In genomic region chr1:90656492-90657245, GRCm38 (mm10) we compare ENCODE assay signal across 12 mouse cellular contexts. TPM values are rescaled to one million over a fixed set of nuclear protein-coding genes. Genes with fewer than 3 reads are reported as not detected.
DNase-seq lines count a peak whose midpoint lies in the region; ATAC-seq and TF ChIP-seq lines count a peak whose summit lies in the region.
"Had no signal": no experiment of that assay in that cellular context is flagged by ENCODE, and none has a peak within 500 bp of the region (broad histone marks: within the 10 kb centered on the region; RNA-seq: fewer than 3 reads in every experiment).

No protein-coding gene starts in this region.

- no peak overlapping the region for H3K9ac ChIP-seq in lung, embryonic 14.5 days
- H3K9ac ChIP-seq: forebrain, embryonic 13.5 days; limb, embryonic 13.5 days had no signal

- no peak for TF ChIP-seq POLR2A in lung, adult 2 months (IDR thresholded peaks at IDR 0.05; ENCODE audit: borderline replicate concordance, extremely low read depth, low read depth, low read length)

- TF ChIP-seq CTCF in lung, embryonic 14.5 days (IDR thresholded peaks at IDR 0.05; ENCODE audit: low read depth), result no peak
- TF ChIP-seq CTCF in lung, adult 2 months (IDR thresholded peaks at IDR 0.05; ENCODE audit: insufficient read depth, low read length), result no peak

- no peak for DNase-seq in lung, embryonic 14.5 days
- no peak for DNase-seq in lung, adult 2 months
- peak; percentile 69 for DNase-seq in heart, adult 8-10 months (ENCODE audit: low spot score)
- peak; percentile 34 to 62 for DNase-seq in kidney, postnatal 4 days
- DNase-seq in testis, postnatal 14 days (ENCODE audit: low spot score), result peak; percentile 45
- DNase-seq in adrenal gland, postnatal 36 days, result no peak
- DNase-seq in thymus, postnatal 4 days, result no peak
- DNase-seq: retina, postnatal 1 day had no signal

- peak overlapping the region; percentile 30 for H3K27ac ChIP-seq in lung, embryonic 14.5 days (ENCODE audit: low read depth)
- H3K27ac ChIP-seq: forebrain, embryonic 13.5 days; hindbrain, embryonic 10.5 days; layer of hippocampus, adult 2 months; limb, embryonic 13.5 days had no signal

- H3K4me1 ChIP-seq in lung, embryonic 14.5 days (ENCODE audit: insufficient read depth), result peaks cover 2% of the 10 kb centered on the region
- H3K4me1 ChIP-seq in lung, adult 2 months (ENCODE audit: control insufficient read depth, insufficient read depth, low read length), result no peaks in the 10 kb centered on the region
- H3K4me1 ChIP-seq: forebrain, embryonic 13.5 days had no signal

- H3K4me2 ChIP-seq in lung, embryonic 14.5 days, result no peak overlapping the region
- H3K4me2 ChIP-seq: forebrain, embryonic 13.5 days; limb, embryonic 13.5 days had no signal

- no peaks in the 10 kb centered on the region for H3K9me3 ChIP-seq in lung, embryonic 14.5 days (ENCODE audit: low read depth, low read length)
- H3K9me3 ChIP-seq: forebrain, embryonic 13.5 days; hindbrain, embryonic 10.5 days; limb, embryonic 13.5 days had no signal

- WGBS in lung, embryonic 14.5 days, result 68% methylated on average over 16 of the region's 16 CpGs
- WGBS in lung, adult 2 months, result 65% methylated on average over 16 of the region's 16 CpGs

- no peak for ATAC-seq in lung, embryonic 14.5 days (ENCODE audit: insufficient read depth)
- ATAC-seq: forebrain, embryonic 13.5 days had no signal

- H3K4me3 ChIP-seq in lung, embryonic 14.5 days (ENCODE audit: low read depth, low read length), result no peak overlapping the region
- no peak overlapping the region for H3K4me3 ChIP-seq in lung, adult 2 months (replicated peaks; ENCODE audit: extremely low read depth, low read depth, low read length)
- H3K4me3 ChIP-seq: forebrain, embryonic 13.5 days; hindbrain, embryonic 10.5 days; layer of hippocampus, adult 2 months; limb, embryonic 13.5 days had no signal

- no peaks in the 10 kb centered on the region for H3K27me3 ChIP-seq in lung, embryonic 14.5 days (ENCODE audit: insufficient read depth, low read length)
- H3K27me3 ChIP-seq: limb, embryonic 13.5 days had no signal

- no peaks in the 10 kb centered on the region for H3K36me3 ChIP-seq in lung, embryonic 14.5 days (ENCODE audit: insufficient read depth)
- H3K36me3 ChIP-seq: hindbrain, embryonic 10.5 days; limb, embryonic 13.5 days had no signal

RNA-seq across cellular contexts. Expression of gene Cops8, which starts 53.9 kb away (rescaled TPM):
- polyA plus RNA-seq in lung, embryonic 14.5 days (2014; fragmentation: Nextera tagmentation; extraction: Ambion mirVana), result 157 and 163 TPM in 2 replicates
- 39.8 and 58.0 TPM in 2 replicates for polyA plus RNA-seq in lung, adult 2 months (2012; rRNA removed)
- total RNA-seq in heart, adult 8-10 months (2022), result 100 to 1,000 TPM in 3 of 4 experiments, 10 to 100 TPM in 1; 94.8 to 119 (median 109) TPM
- 10 to 100 TPM; 68.9 to 93.9 TPM for total RNA-seq in adrenal gland, postnatal 36 days (2021)

Comparison
In these comparisons a context has a peak if more than half of its experiments do, and no peak if none do; other contexts are left out.
1. DNase-seq: peak in heart, adult 8-10 months (single experiment), kidney, postnatal 4 days (2 of 2) and testis, postnatal 14 days (single experiment); none in lung, embryonic 14.5 days (single experiment), lung, adult 2 months (single experiment), adrenal gland, postnatal 36 days (0 of 2) and thymus, postnatal 4 days (single experiment).